Mouse (Mus musculus) kidney, embryonic 15.5 days (tissue): ENCODE data around the gene Hoxa9. TPM values are rescaled to one million over a fixed set of nuclear protein-coding genes. Genes with fewer than 3 reads are reported as not detected.

ENCODE experiments used
- ATAC-seq: fragments of 200-750 bp; cut with Nextera tagmentation; replicated peaks from 2 replicates; pipeline ENCODE4 v1.8.0; 2017; ENCODE audit warnings: moderate TSS enrichment; ENCODE audit not compliant: low FRiP score
- H3K27ac ChIP-seq: fragments of 300-500 bp; sonication (generic); 2 replicates; pipeline ENCODE4 v1.5.1; 2015; ENCODE audit warnings: mild to moderate bottlenecking, inconsistent platforms
- H3K27me3 ChIP-seq: fragments of 300-500 bp; sonication (generic); 2 replicates; pipeline ENCODE4 v1.6.1; 2015; ENCODE audit warnings: inconsistent platforms
- H3K36me3 ChIP-seq: fragments of 300-500 bp; sonication (generic); 2 replicates; pipeline ENCODE4 v1.6.1; 2015; ENCODE audit warnings: inconsistent platforms
- H3K4me1 ChIP-seq: fragments of 300-500 bp; sonication (generic); 2 replicates; pipeline ENCODE4 v1.6.1; 2015; ENCODE audit warnings: inconsistent platforms
- H3K4me2 ChIP-seq: fragments of 300-500 bp; sonication (generic); 2 replicates; pipeline ENCODE4 v1.6.1; 2015; ENCODE audit warnings: moderate library complexity, mild to moderate bottlenecking, inconsistent platforms
- H3K4me3 ChIP-seq: fragments of 300-500 bp; sonication (generic); replicated peaks from 2 replicates; pipeline ENCODE4 v1.5.1; 2015; ENCODE audit warnings: mild to moderate bottlenecking, inconsistent platforms
- H3K9ac ChIP-seq: fragments of 300-500 bp; sonication (generic); 2 replicates; pipeline ENCODE4 v1.6.1; 2015; ENCODE audit warnings: mild to moderate bottlenecking, inconsistent platforms
- H3K9me3 ChIP-seq: fragments of 300-500 bp; sonication (generic); replicated peaks from 2 replicates; pipeline ENCODE4 v1.6.1; 2016; ENCODE audit warnings: inconsistent platforms
- WGBS: fragments of 180-500 bp; shearing (Covaris S2); methylation state at CpG from one replicate; pipeline ENCODE4 v1.1.7; 2015; ENCODE audit warnings: mixed read lengths; 5-methylcytosine and 5-hydroxymethylcytosine counted together
- polyA plus RNA-seq: library from polyadenylated mRNA; unstranded; fragments of >200 nt; fragmentation: Nextera tagmentation; extraction: Ambion mirVana; gene quantifications from 2 replicates; pipeline ENCODE4 v1.2.1, GENCODE M21; 2015

Gene Hoxa9
- polyA plus RNA-seq, 1 experiment from 2014 or later = 53.4 TPM

DNA sequence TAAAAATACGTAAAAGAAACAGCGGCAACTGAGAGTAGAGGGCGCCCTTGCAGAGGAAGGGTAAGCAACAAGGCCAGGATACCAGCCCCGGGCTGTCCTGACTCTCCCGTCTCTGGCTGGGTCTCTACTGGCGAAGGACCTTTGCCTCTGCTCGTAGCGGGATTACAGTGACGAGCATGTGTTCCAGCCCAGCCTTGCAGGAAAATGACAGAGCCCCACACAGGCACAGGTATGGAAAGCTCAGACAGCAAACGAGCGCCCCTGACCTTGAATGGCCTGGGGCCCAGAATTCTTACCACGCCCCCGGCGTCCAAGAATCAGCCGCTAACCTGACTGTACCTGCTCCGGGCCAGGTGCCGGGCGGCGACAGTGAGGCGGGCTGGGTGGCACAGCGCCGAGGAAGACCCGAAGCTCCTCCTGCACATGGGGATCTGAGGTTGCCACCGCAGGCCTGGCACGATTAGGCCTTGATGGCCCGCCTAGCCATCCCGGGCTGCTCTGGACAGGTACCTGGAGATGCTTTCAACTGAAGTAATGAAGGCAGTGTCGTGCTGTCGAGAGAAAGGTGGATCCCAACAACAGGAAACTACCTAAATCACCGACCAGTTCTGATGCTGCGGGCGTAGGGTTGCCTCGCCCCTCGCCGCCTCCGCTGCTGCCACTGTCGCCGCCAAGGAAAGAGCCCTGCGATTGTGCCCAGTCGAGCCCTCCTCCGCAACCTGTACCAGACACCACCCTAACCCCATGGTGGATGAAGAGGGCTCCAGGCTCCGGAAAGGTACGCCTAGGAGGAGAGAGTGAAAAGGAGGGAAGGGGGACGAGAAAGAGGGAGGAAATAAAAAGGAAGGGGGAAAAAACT lies 1.1 kb downstream of the Hoxa9 start:
- H3K9ac ChIP-seq = peak overlapping the region; percentile 77
- WGBS = under 1% methylated on average over 44 of the region's 44 CpGs

DNA sequence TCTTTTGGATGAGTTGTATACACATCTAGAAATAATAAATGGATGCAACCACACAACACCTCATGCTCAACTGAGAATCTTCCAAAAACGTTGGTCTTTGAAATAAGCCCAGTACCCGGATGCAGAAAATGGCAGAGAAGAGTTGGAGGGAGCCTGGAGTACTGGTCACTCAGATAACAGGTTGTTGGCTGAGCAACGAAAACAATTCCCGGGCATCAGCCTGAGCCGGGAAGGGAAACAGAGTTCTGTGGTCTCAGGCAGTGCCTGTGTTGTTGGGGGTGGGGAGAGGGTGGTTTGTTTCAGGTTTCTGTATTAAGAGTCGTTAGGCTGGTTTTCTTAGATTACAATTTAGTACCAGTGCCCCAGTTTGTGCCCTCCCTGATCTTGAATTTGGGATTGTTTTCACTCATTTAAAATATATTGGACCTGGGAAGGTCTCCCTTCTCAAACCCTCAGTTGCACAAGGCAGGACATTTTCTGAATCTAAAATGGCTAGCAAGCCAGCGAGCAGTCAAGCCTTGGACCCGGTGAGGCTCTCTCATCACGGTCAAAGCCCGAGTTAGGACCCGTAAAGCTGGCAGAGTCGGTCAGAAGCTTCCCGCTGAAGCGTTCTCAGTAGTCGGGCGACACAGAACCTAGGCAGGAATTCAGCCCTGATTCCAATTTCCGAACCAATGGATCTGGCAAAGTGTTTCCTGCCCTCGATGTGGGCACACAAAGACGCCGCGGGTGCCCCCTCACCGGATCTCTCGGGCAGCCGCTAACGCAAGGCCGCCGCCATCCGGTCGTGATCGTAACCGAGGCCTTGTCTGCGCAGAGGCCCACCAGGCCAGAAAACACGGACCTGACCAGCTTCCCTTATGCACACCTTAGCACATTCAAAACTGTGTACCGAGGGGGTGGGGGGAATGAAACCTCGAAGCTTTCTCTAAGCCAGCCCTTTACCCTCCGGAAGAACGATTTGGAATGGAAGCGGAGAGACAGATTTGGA lies 2.1 kb downstream of the Hoxa9 start:
- Histone ChIP-seq H3K4me3 (peak overlapping the region; percentile 60), H3K9ac (peak overlapping the region; percentile 77), H3K36me3 (peaks cover 3% of the 10 kb centered on the region; the same call in 1 of the 2 replicates), H3K27me3 (no peaks in the 10 kb centered on the region), H3K9me3 (no peaks in the 10 kb centered on the region), H3K4me2 (peak overlapping the region; percentile 74), H3K4me1 (peaks cover 16% of the 10 kb centered on the region), H3K27ac (peak overlapping the region; percentile 94)
- ATAC-seq = no peak
- under 1% methylated on average over 38 of the region's 38 CpGs for WGBS

More for the DNA sequence above, 1.1 kb downstream of the Hoxa9 start:
- Histone ChIP-seq H3K4me2 (peak overlapping the region; percentile 74), H3K36me3 (no peaks in the 10 kb centered on the region), H3K9me3 (no peaks in the 10 kb centered on the region), H3K27me3 (peaks cover 3% of the 10 kb centered on the region; the same call in 1 of the 2 replicates), H3K4me1 (peaks cover 24% of the 10 kb centered on the region), H3K27ac (peak overlapping the region; percentile 94), H3K4me3 (peak overlapping the region; percentile 60)
- no peak for ATAC-seq

DNA sequence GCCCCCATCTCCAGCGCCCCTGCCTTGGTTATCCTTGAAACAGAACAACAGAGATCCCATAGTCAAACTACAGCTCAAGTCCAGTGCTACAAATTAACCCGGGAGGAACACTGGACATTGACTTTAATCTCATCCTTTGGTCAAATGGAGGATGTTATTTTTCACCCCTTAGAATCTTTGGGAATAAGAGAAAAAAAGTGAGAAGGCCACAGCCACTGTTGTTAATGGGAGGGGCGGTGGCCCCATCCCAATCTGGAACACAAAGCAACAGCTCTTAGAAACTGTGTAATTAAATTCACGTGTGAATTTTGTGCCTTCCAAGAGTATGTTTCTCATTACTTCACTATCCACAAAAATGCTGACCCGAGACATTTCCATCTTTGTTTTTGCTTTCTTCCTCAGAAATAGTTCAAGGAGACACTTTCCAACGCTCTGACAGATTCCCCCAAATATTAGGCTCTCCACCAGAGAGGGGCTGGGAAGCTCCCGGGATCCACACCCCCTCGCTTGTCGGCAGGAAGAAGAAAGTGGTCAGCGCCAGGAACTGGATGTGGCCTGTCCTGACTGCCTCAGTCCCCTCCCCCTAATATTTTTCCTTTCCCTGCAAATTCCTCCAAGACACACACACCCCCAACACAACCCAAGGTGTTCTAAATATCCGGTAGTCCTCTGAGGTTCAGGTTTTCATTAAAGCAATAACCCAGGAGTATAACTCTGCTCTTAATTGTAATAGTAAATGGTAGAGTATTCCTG lies 3.2 kb downstream of the Hoxa9 start:
- H3K27me3 ChIP-seq = no peaks in the 10 kb centered on the region
- ATAC-seq = no peak
- peak overlapping the region; percentile 99 for H3K27ac ChIP-seq
- H3K4me1 ChIP-seq = peaks cover 15% of the 10 kb centered on the region
- peak overlapping the region; percentile 77 for H3K4me3 ChIP-seq
- H3K9ac ChIP-seq = peak overlapping the region; percentile 94
- H3K36me3 ChIP-seq = peaks cover 4% of the 10 kb centered on the region; the same call in 1 of the 2 replicates
- WGBS = 5% methylated on average over 11 of the region's 11 CpGs
- no peaks in the 10 kb centered on the region for H3K9me3 ChIP-seq
- H3K4me2 ChIP-seq = peak overlapping the region; percentile 92

DNA sequence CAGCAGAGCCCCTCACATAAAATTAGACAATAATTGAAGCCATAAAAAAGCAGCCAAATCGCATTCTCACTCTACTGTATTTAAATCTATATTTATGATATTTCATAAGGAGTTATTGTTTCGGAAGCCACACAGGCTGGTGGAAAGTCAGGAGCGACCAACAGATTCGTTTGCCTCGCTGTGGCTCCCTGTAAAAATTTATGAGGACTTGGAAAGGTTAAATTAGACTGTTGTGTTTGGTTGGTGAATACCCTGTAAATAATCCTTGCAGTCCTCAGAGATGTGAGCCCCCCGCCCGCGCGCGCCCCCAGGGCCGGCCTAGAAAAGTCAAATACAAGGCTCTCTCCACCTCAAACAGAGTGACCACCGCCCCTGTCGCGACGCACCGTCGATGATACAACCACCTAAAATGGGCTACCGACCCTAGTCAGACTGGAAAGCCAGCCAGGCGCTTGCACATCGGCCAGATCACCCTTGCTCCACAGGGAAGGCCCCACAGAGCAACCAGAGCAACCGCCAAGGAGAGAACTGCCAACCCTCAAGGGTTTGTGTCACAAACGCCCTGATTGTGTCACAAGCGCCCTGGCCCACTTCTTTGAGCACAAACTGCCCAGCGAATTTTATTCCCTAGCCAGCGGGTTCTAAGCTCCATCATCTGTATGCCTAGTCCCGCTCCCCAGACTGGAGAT lies 4.2 kb downstream of the Hoxa9 start:
- Histone ChIP-seq H3K4me2 (peak overlapping the region; percentile 92), H3K27ac (peak overlapping the region; percentile 99), H3K9ac (peak overlapping the region; percentile 94), H3K9me3 (no peaks in the 10 kb centered on the region), H3K27me3 (0 out of 2 replicates have a peak, but pooled peaks cover 5% of the 10 kb centered on the region), H3K36me3 (peaks cover 4% of the 10 kb centered on the region; the same call in 1 of the 2 replicates), H3K4me3 (peak overlapping the region; percentile 77), H3K4me1 (peaks cover 22% of the 10 kb centered on the region)
- WGBS = 4% methylated on average over 26 of the region's 26 CpGs
- ATAC-seq = peak; percentile 27

DNA sequence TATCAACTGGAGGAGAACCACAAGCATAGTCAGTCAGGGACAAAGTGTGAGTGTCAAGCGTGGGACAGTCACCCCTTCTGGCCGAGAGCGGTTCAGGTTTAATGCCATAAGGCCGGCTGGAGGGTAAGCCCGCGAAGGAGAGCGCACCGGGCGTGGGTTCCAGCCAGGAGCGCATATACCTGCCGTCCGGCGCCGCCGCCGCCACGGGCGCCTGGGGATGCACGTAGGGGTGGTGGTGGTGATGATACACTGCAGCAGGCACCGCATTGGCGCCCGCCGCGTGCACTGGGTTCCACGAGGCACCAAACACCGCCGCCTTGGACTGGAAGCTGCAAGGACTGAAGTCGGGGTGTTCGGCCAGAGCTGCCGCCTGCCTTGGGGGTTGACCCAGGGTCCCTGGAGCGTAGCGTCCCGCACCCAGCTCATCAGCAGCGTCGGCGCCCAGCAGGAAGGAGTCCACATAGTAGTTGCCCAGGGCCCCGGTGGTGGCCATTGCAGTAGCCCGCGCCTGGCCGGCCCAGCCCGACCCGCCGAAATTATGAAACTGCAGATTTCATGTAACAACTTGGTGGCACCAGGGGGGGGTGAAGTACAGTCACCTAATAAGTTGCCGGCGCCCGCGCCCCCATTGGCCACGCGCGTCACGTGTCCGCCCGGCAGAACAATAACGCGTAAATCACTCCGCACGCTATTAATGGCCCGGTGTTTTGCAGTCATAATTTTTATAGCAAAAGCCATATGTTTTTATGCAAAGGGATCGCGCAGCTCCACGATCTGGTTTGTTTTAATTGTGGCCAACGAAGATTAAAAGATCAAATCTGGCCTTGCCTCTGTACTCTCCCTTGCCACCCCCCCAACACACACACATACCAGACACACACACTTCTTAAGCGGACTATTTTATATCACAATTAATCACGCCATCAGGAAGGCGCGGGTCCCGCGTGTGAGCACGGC lies 5.0 kb downstream of the Hoxa9 start:
- H3K27me3 ChIP-seq = 0 out of 2 replicates have a peak, but pooled peaks cover 6% of the 10 kb centered on the region
- H3K27ac ChIP-seq = peak overlapping the region; percentile 99
- peak overlapping the region; percentile 94 for H3K9ac ChIP-seq

DNA sequence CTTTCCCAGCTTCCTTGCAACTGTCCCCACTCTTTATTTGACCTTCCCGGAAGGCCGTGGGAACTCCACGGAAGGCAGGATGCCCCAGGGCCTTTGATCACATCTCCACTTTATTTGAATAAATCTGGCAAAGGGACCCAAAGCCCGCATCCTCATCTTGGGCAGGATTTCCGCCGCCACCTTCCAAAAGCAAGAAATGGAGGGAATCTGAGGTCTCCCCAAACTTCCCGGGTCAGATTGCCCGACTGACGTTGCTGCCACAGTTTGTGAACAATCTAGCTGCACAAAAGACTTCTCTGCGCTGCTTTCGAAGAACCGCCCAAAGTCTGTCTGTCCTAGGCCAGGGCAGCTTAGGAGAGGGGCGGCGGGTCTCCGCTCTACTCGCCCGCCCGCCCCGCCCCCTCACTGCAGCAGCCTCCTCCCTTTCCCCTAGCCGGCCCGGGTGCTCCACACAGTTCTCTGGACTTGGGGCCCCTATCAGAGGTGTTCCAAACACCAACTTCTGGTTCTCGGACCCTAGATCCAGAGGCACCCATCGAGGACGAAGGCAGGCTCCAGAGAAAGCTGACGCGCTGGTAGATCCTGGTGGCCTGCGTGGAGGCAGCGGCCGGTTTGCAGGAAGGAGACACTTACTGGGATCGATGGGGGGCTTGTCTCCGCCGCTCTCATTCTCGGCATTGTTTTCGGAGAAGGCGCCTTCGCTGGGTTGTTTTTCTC lies 5.8 kb downstream of the Hoxa9 start:
- H3K27me3 ChIP-seq = 0 out of 2 replicates have a peak, but pooled peaks cover 6% of the 10 kb centered on the region
- under 1% methylated on average over 36 of the region's 36 CpGs for WGBS
- peak overlapping the region; percentile 99 for H3K27ac ChIP-seq
- peak overlapping the region; percentile 77 for H3K4me3 ChIP-seq
- no peak for ATAC-seq
- peaks cover 4% of the 10 kb centered on the region; the same call in 1 of the 2 replicates for H3K36me3 ChIP-seq
- no peaks in the 10 kb centered on the region for H3K9me3 ChIP-seq
- peak overlapping the region; percentile 94 for H3K9ac ChIP-seq
- H3K4me2 ChIP-seq = peak overlapping the region; percentile 92
- H3K4me1 ChIP-seq = peaks cover 24% of the 10 kb centered on the region

More for the DNA sequence above, 5.0 kb downstream of the Hoxa9 start:
- Histone ChIP-seq H3K36me3 (peaks cover 4% of the 10 kb centered on the region; the same call in 1 of the 2 replicates), H3K4me1 (peaks cover 23% of the 10 kb centered on the region), H3K9me3 (no peaks in the 10 kb centered on the region), H3K4me2 (peak overlapping the region; percentile 92), H3K4me3 (peak overlapping the region; percentile 77)
- peak; percentile 57 for ATAC-seq
- under 1% methylated on average over 69 of the region's 69 CpGs for whole genome bisulfite sequencing

DNA sequence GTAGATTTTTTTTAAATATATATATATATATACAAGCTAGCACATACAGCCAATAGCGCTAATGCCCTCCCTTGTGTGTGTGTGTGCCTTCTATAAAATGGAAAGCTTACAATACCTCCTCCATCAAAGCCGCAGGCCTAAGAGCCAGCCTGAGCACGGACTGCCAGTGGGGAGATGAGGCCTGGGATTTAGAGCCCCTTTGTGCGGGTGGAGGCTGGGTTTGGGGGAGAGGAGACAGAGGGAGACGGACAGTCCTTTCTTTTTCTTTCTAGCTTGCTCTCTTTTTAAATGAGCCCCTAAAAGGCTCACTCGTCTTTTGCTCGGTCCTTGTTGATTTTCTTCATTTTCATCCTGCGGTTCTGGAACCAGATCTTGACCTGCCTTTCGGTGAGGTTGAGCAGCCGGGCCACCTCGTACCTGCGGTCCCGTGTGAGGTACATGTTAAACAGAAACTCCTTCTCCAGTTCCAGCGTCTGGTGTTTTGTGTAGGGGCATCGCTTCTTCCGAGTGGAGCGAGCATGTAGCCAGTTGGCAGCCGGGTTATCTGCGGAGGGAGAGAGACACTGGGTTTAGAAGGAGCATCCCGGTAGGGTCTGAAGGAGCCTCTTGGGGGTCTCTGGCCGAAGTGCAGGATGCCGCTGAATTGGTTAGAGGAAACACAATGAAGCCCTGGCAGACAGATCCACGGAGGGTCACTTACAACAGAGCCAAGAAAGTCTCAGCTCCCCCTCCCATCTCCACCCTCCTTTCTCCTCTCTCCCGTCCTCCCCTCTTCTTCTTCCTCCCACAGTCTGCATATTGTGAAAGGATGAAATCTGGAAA lies 6.7 kb downstream of the Hoxa9 start:
- Histone ChIP-seq H3K36me3 (peaks cover 4% of the 10 kb centered on the region; the same call in 1 of the 2 replicates), H3K27ac (peak overlapping the region; percentile 99), H3K4me2 (peak overlapping the region; percentile 92), H3K27me3 (0 out of 2 replicates have a peak, but pooled peaks cover 6% of the 10 kb centered on the region), H3K9ac (peak overlapping the region; percentile 94), H3K4me3 (peak overlapping the region; percentile 77), H3K4me1 (peaks cover 31% of the 10 kb centered on the region), H3K9me3 (no peaks in the 10 kb centered on the region)
- no peak for ATAC-seq
- 2% methylated on average over 24 of the region's 24 CpGs for WGBS

DNA sequence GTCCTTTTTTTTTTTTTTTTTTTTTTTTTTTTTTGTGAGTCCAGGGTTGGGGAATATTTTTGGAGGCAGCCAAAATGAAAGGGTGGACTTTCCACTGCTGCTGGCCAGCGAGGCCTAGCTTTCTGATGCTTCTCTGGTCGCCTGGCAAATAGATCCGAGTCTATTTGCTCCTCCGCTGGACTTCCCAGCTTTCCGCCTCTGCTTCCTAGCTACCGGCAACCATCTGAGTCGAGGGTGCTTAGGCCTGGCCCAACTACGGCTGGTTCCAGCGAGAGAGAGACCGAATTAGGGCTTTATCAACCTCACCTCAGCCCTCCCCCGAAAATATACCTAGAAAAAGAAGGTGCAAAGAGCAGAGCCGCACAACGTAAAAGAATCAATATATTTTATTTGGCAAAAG lies 8.2 kb downstream of the Hoxa9 start:
- ATAC-seq = no peak
- WGBS = 5% methylated on average over 13 of the region's 13 CpGs
- Histone ChIP-seq H3K9ac (peak overlapping the region; percentile 94), H3K9me3 (no peaks in the 10 kb centered on the region), H3K4me1 (peaks cover 43% of the 10 kb centered on the region), H3K4me2 (peak overlapping the region; percentile 92), H3K27me3 (0 out of 2 replicates have a peak, but pooled peaks cover 6% of the 10 kb centered on the region), H3K36me3 (peaks cover 4% of the 10 kb centered on the region; the same call in 1 of the 2 replicates), H3K27ac (peak overlapping the region; percentile 99), H3K4me3 (peak overlapping the region; percentile 77)
